Mouse (Mus musculus) kidney, embryonic 14.5 days (tissue): ENCODE measurements at regions not wholly inside any gene's neighbourhood (a gene's known extent, or its start where the extent isn't known, plus 50 kb on each side); places are given as distances from the start of the nearest gene placed in this dataset.

Experiments
- ATAC-seq: fragments of 200-750 bp; cut with Nextera tagmentation; 2 replicates; pipeline ENCODE4 v1.8.0; 2017; ENCODE audit warnings: moderate number of reproducible peaks, mild to moderate bottlenecking, moderate TSS enrichment, moderate library complexity; ENCODE audit not compliant: low FRiP score, low TSS enrichment
- H3K27ac ChIP-seq: fragments of 300-500 bp; sonication (generic); 2 replicates; pipeline ENCODE4 v1.5.1; 2014; ENCODE audit warnings: low read depth, mild to moderate bottlenecking, low read length, moderate library complexity, mixed read lengths
- H3K27me3 ChIP-seq: fragments of 300-500 bp; sonication (generic); 2 replicates; pipeline ENCODE4 v1.6.1; 2014; ENCODE audit warnings: mild to moderate bottlenecking, low read length; ENCODE audit not compliant: control insufficient read depth, insufficient read depth
- H3K36me3 ChIP-seq: fragments of 300-500 bp; sonication (generic); 2 replicates; pipeline ENCODE4 v1.6.1; 2014; ENCODE audit warnings: low read length, mixed read lengths; ENCODE audit not compliant: control insufficient read depth, insufficient read depth
- H3K4me1 ChIP-seq: fragments of 300-500 bp; sonication (generic); 2 replicates; pipeline ENCODE4 v1.6.1; 2014; ENCODE audit warnings: low read length, mixed read lengths; ENCODE audit not compliant: control insufficient read depth, insufficient read depth
- H3K4me2 ChIP-seq: fragments of 300-500 bp; sonication (generic); replicated peaks from 2 replicates; pipeline ENCODE4 v1.6.1; 2014; ENCODE audit warnings: low read depth, mild to moderate bottlenecking, low read length
- H3K4me3 ChIP-seq: fragments of 300-500 bp; sonication (generic); 2 replicates; pipeline ENCODE4 v1.5.1; 2014; ENCODE audit warnings: mild to moderate bottlenecking, low read length
- H3K9ac ChIP-seq: fragments of 300-500 bp; sonication (generic); 2 replicates; pipeline ENCODE4 v1.6.1; 2014; ENCODE audit warnings: low read depth, mild to moderate bottlenecking, low read length, moderate library complexity
- H3K9me3 ChIP-seq: fragments of 300-500 bp; sonication (generic); 2 replicates; pipeline ENCODE4 v1.6.1; 2016; ENCODE audit warnings: low read length; ENCODE audit not compliant: control insufficient read depth
- WGBS: fragments of 180-500 bp; shearing (Covaris S2); extraction: QIAGEN DNeasy Blood & Tissue Kit; methylation state at CpG from one replicate; pipeline ENCODE4 v1.1.7; 2014; 5-methylcytosine and 5-hydroxymethylcytosine counted together

DNA sequence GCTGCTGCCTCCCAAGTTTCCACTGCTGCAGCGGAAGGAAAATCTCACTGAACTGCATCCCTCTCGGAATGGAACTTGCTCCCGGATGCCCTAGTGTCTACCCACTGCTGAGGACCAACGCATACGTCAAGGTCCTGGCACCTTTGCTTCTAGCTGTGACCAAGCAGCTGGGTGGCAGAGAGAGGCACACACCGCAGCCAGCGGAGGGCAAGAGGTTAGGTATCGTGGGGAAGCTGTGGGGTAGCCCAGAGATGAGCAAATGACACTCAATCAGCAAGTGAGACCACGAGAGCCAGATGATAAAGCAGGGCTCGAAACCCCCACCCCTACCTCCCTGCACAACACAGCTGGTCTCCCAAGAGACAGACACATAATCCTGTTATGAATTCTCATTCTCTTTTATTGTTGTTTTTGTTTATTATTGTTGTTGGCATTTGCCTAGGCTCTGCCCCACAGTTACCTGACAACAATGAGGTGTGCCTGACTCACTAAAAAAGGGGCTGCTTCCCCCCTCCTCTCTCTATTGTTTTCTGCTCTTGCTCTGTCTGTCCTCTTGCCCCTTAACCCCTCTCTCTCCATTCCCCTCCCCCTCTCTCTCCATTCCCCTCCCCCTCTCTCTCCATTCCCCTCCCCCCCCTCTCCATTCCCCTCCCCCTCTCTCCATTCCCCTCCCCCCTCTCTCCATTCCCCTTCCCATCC lies 112.0 kb upstream of the Spred2 start:
- ATAC-seq, result no peak
- Histone ChIP-seq H3K4me3 (no peak overlapping the region), H3K27ac (no peak overlapping the region), H3K4me2 (no peak overlapping the region), H3K27me3 (no peaks in the 10 kb centered on the region), H3K4me1 (no peaks in the 10 kb centered on the region), H3K9ac (no peak overlapping the region), H3K9me3 (0 out of 2 replicates have a peak, but pooled peaks cover 5% of the 10 kb centered on the region), H3K36me3 (no peaks in the 10 kb centered on the region)
- 16% methylated on average over 10 of the region's 10 CpGs for WGBS

GRCm38 (mm10) chr11:19813549-19813948 lies 110.6 kb upstream of the Spred2 start:
- H3K36me3 ChIP-seq, result no peaks in the 10 kb centered on the region
- H3K27ac ChIP-seq, result no peak overlapping the region
- ATAC-seq, result no peak
- H3K4me2 ChIP-seq, result no peak overlapping the region
- 0 out of 2 replicates have a peak, but pooled peaks cover 5% of the 10 kb centered on the region for H3K9me3 ChIP-seq
- no peaks in the 10 kb centered on the region for H3K4me1 ChIP-seq
- no peak overlapping the region for H3K9ac ChIP-seq
- 86% methylated on average over 7 of the region's 7 CpGs for WGBS
- H3K4me3 ChIP-seq, result no peak overlapping the region
- H3K27me3 ChIP-seq, result no peaks in the 10 kb centered on the region

DNA sequence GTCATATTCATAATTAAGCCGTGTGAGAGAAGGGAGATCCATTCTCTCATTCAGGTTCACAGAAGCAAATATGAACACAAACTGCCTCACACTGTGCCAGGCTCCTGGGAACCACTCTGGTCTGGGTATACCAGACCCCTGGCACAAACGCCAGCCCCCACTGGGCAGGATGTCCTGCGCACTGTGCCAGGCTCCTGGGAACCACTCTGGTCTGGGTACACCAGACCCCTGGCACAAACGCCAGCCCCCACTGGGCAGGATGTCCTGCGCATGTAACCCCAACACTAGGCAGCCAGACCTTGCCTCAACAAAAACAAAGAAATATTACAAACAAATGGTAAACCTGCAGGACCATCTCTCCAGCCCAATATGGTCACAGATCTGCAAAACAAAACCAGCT lies 101.2 kb upstream of the Spred2 start:
- no peaks in the 10 kb centered on the region for H3K36me3 ChIP-seq
- no peak overlapping the region for H3K27ac ChIP-seq
- WGBS, result 79% methylated on average over 5 of the region's 5 CpGs
- no peaks in the 10 kb centered on the region for H3K4me1 ChIP-seq
- no peak overlapping the region for H3K9ac ChIP-seq
- no peak overlapping the region for H3K4me2 ChIP-seq
- no peak overlapping the region for H3K4me3 ChIP-seq
- ATAC-seq, result no peak
- no peaks in the 10 kb centered on the region for H3K27me3 ChIP-seq
- H3K9me3 ChIP-seq, result no peaks in the 10 kb centered on the region

- Histone ChIP-seq H3K9me3 (no peaks in the 10 kb centered on the region), H3K36me3 (no peaks in the 10 kb centered on the region), H3K9ac (no peak overlapping the region), H3K4me2 (no peak overlapping the region), H3K4me1 (no peaks in the 10 kb centered on the region), H3K27me3 (no peaks in the 10 kb centered on the region), H3K4me3 (no peak overlapping the region), H3K27ac (no peak overlapping the region)
- WGBS, result 0% methylated on average over 3 of the region's 3 CpGs
- 0 out of 2 replicates have a peak, but pooled peaks have one; percentile 39 for ATAC-seq
Observed at GRCm38 (mm10) chr11:19823461-19823895, 100.7 kb upstream of the Spred2 start.

GRCm38 (mm10) chr11:19826481-19827185 lies 97.5 kb upstream of the Spred2 start:
- Histone ChIP-seq H3K36me3 (no peaks in the 10 kb centered on the region), H3K4me3 (no peak overlapping the region), H3K27ac (no peak overlapping the region), H3K4me1 (no peaks in the 10 kb centered on the region), H3K9ac (no peak overlapping the region), H3K4me2 (no peak overlapping the region), H3K27me3 (no peaks in the 10 kb centered on the region), H3K9me3 (no peaks in the 10 kb centered on the region)
- no peak for ATAC-seq
- WGBS, result 89% methylated on average over 13 of the region's 13 CpGs

- Histone ChIP-seq H3K4me3 (no peak overlapping the region), H3K9me3 (no peaks in the 10 kb centered on the region), H3K36me3 (no peaks in the 10 kb centered on the region), H3K9ac (no peak overlapping the region), H3K27me3 (no peaks in the 10 kb centered on the region), H3K4me2 (no peak overlapping the region), H3K27ac (no peak overlapping the region), H3K4me1 (no peaks in the 10 kb centered on the region)
- WGBS, result 57% methylated on average over 11 of the region's 11 CpGs
- ATAC-seq, result no peak
Observed at GRCm38 (mm10) chr11:19827996-19828395, 96.2 kb upstream of the Spred2 start.

DNA sequence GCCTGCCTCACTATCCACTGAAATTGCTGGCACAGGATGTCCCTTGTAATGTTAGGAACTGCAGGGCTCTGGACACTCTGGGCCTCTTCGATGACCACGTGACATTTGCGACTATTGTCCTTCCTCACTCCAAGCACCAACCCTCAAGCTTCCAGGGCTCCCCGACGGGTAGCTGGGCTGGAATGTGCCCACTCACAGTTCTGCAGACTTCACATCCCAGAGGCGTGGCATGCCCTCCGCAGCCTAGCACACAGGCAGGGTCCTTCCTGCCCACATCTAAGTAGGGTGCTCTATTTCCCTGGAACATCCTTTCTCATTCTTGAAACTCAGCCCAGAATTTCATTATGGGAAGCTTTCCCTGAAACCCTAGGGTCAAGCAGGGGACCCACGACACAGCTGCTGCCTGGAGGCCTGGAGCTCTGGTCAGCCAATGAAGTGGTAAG lies 95.2 kb upstream of the Spred2 start:
- 64% methylated on average over 8 of the region's 8 CpGs for WGBS
- ATAC-seq, result no peak
- H3K27ac ChIP-seq, result no peak overlapping the region

GRCm38 (mm10) chr11:19829564-19830279 lies 94.5 kb upstream of the Spred2 start:
- H3K4me3 ChIP-seq, result no peak overlapping the region
- no peaks in the 10 kb centered on the region for H3K4me1 ChIP-seq
- no peak overlapping the region for H3K27ac ChIP-seq
- no peaks in the 10 kb centered on the region for H3K27me3 ChIP-seq
- ATAC-seq, result no peak
- H3K9me3 ChIP-seq, result no peaks in the 10 kb centered on the region
- H3K9ac ChIP-seq, result no peak overlapping the region
- WGBS, result 36% methylated on average over 9 of the region's 9 CpGs
- H3K4me2 ChIP-seq, result no peak overlapping the region
- H3K36me3 ChIP-seq, result no peaks in the 10 kb centered on the region

More for the DNA sequence above, 95.2 kb upstream of the Spred2 start:
- Histone ChIP-seq H3K9ac (no peak overlapping the region), H3K4me1 (no peaks in the 10 kb centered on the region), H3K27me3 (no peaks in the 10 kb centered on the region), H3K36me3 (no peaks in the 10 kb centered on the region), H3K9me3 (no peaks in the 10 kb centered on the region), H3K4me2 (no peak overlapping the region), H3K4me3 (no peak overlapping the region)
